Mouse (Mus musculus): Measurements from ENCODE around the gene Gm11983.

GRCm38 (mm10) chr11:6833731-6834130 lies 3.7 kb downstream of the Gm11983 start:
- TF ChIP-seq POLR2AphosphoS5 (IDR thresholded peaks at IDR 0.05; ENCODE audit: insufficient replicate concordance, low read depth, low read length) (no peak), CTCF (IDR thresholded peaks at IDR 0.05; ENCODE audit: low read depth, low read length) (no peak), TAL1 (conservative IDR thresholded peaks at IDR 0.05; ENCODE audit: low read depth, low read length) (no peak), GATA1 (IDR thresholded peaks at IDR 0.05; ENCODE audit: borderline replicate concordance, low read length) (no peak)

Measured in G1E (cell line).